In genomic region chr7:27446051-27446450, GRCm38 (mm10) we compare ENCODE assay signal across 8 mouse cellular contexts. TPM values are rescaled to one million over a fixed set of nuclear protein-coding genes. Genes with fewer than 3 reads are reported as not detected.
DNase-seq lines count a peak whose midpoint lies in the region; ATAC-seq and TF ChIP-seq lines count a peak whose summit lies in the region.

No protein-coding gene starts in this region.

- H3K9ac ChIP-seq in MEL (ENCODE audit: control insufficient read depth, low read depth, low read length, poor library complexity, severe bottlenecking) = peak overlapping the region; percentile 27
- peak overlapping the region; percentile 78 for H3K9ac ChIP-seq in embryonic facial prominence, embryonic 13.5 days
- H3K9ac ChIP-seq in intestine, postnatal 0 days (ENCODE audit: low read depth, low read length) = peak overlapping the region; percentile 46

- peak overlapping the region; percentile 91 for H3K27ac ChIP-seq in layer of hippocampus, adult 2 months
- H3K27ac ChIP-seq in MEL (ENCODE audit: control insufficient read depth, low read depth, low read length) = no peak overlapping the region
- no peak overlapping the region for H3K27ac ChIP-seq in embryonic facial prominence, embryonic 13.5 days
- H3K27ac ChIP-seq in intestine, postnatal 0 days (ENCODE audit: low read depth, low read length) = no peak overlapping the region
- peak overlapping the region; percentile 75 for H3K27ac ChIP-seq in olfactory bulb, adult 2 months (ENCODE audit: insufficient read depth, low read depth, low read length)

- TF ChIP-seq RAD21 in MEL (IDR thresholded peaks at IDR 0.05; ENCODE audit: low read depth, low read length) = no peak

- TF ChIP-seq CTCF in layer of hippocampus, adult 2 months (conservative IDR thresholded peaks at IDR 0.05) = no peak
- no peak for TF ChIP-seq CTCF in MEL (IDR thresholded peaks at IDR 0.05 in 2 of 3, conservative IDR thresholded peaks at IDR 0.05 in 1 of 3; ENCODE audit: control insufficient read depth in 1 of 3, insufficient read depth in 1 of 3, low read depth in 2 of 3, low read length in 3 of 3, poor library complexity in 1 of 3, severe bottlenecking in 1 of 3)
- no peak for TF ChIP-seq CTCF in intestine, postnatal 0 days (IDR thresholded peaks at IDR 0.05; ENCODE audit: low read depth)
- no peak for TF ChIP-seq CTCF in olfactory bulb, adult 2 months (IDR thresholded peaks at IDR 0.05; ENCODE audit: insufficient read depth, low read depth, low read length)

- H3K4me1 ChIP-seq in MEL (ENCODE audit: control insufficient read depth in 1 of 2, insufficient read depth in 2 of 2, low read length in 2 of 2) = peaks cover 4 to 19% of the 10 kb centered on the region in 2 experiments
- H3K4me1 ChIP-seq in embryonic facial prominence, embryonic 13.5 days = peaks cover 28% of the 10 kb centered on the region
- H3K4me1 ChIP-seq in intestine, postnatal 0 days (replicated peaks; ENCODE audit: control insufficient read depth, insufficient read depth, low read length) = no peaks in the 10 kb centered on the region; the same call in 1 of the 2 replicates
- peaks cover 3% of the 10 kb centered on the region; the same call in 1 of the 2 replicates for H3K4me1 ChIP-seq in olfactory bulb, adult 2 months (ENCODE audit: control insufficient read depth, insufficient read depth, low read length)

- H3K9me3 ChIP-seq in MEL (replicated peaks; ENCODE audit: insufficient read depth, low read length) = no peaks in the 10 kb centered on the region
- H3K9me3 ChIP-seq in embryonic facial prominence, embryonic 13.5 days = no peaks in the 10 kb centered on the region
- no peaks in the 10 kb centered on the region for H3K9me3 ChIP-seq in intestine, postnatal 0 days (ENCODE audit: control insufficient read depth)

- H3K79me2 ChIP-seq in MEL (ENCODE audit: control insufficient read depth, insufficient read depth, low read length, poor library complexity) = peaks cover 11% of the 10 kb centered on the region

- TF ChIP-seq EP300 in MEL (IDR thresholded peaks at IDR 0.05; ENCODE audit: low read depth in 1 of 2, low read length in 2 of 2) = no peak

- peaks cover 2 to 4% of the 10 kb centered on the region in 2 experiments; a peak in 3 of 4 replicates for H3K27me3 ChIP-seq in MEL (ENCODE audit: control insufficient read depth in 1 of 2, insufficient read depth in 2 of 2, low read length in 2 of 2)
- peaks cover 37% of the 10 kb centered on the region for H3K27me3 ChIP-seq in embryonic facial prominence, embryonic 13.5 days
- peaks cover 13% of the 10 kb centered on the region for H3K27me3 ChIP-seq in intestine, postnatal 0 days (replicated peaks; ENCODE audit: control insufficient read depth, insufficient read depth, low read length)

- no peak for TF ChIP-seq POLR2A in MEL (IDR thresholded peaks at IDR 0.05; ENCODE audit: control insufficient read depth in 1 of 2, insufficient read depth in 1 of 2, low read depth in 1 of 2, low read length in 2 of 2, poor library complexity in 1 of 2)
- TF ChIP-seq POLR2A in olfactory bulb, adult 2 months (IDR thresholded peaks at IDR 0.05; ENCODE audit: insufficient read depth, low read depth, low read length) = no peak

- peaks cover 0 to 14% of the 10 kb centered on the region in 2 experiments; a peak in 2 of 4 replicates for H3K36me3 ChIP-seq in MEL (ENCODE audit: control insufficient read depth in 1 of 2, insufficient read depth in 2 of 2, low read length in 2 of 2)
- H3K36me3 ChIP-seq in embryonic facial prominence, embryonic 13.5 days = no peaks in the 10 kb centered on the region
- H3K36me3 ChIP-seq in intestine, postnatal 0 days (ENCODE audit: control insufficient read depth, insufficient read depth) = no peaks in the 10 kb centered on the region

- DNase-seq in layer of hippocampus, adult 2 months (ENCODE audit: low spot score in 2 of 2) = no peak
- DNase-seq in layer of hippocampus, postnatal 14 days (ENCODE audit: low spot score in 2 of 2) = no peak
- no peak for DNase-seq in MEL (ENCODE audit: low read depth, low spot score)
- no peak for DNase-seq in spleen, adult 18-20 months
- no peak for DNase-seq in urinary bladder, postnatal 36 days (ENCODE audit: low spot score in 2 of 2)

- peak overlapping the region; percentile 67 for H3K4me3 ChIP-seq in layer of hippocampus, adult 2 months
- H3K4me3 ChIP-seq in MEL (ENCODE audit: control insufficient read depth in 1 of 2, insufficient read depth in 1 of 2, low read depth in 2 of 2, low read length in 2 of 2) = peak overlapping the region in 1 of 2 experiments; percentile 16; a peak in 1 of 4 replicates
- peak overlapping the region; percentile 62 for H3K4me3 ChIP-seq in embryonic facial prominence, embryonic 13.5 days
- H3K4me3 ChIP-seq in intestine, postnatal 0 days (ENCODE audit: low read depth, low read length) = peak overlapping the region; percentile 48
- peak overlapping the region; percentile 75 for H3K4me3 ChIP-seq in olfactory bulb, adult 2 months (ENCODE audit: insufficient read depth, low read depth, low read length)

- peak overlapping the region; percentile 98 for H3K4me2 ChIP-seq in embryonic facial prominence, embryonic 13.5 days
- H3K4me2 ChIP-seq in intestine, postnatal 0 days (replicated peaks; ENCODE audit: low read depth) = peak overlapping the region; percentile 89

- no peak for ATAC-seq in embryonic facial prominence, embryonic 13.5 days (ENCODE audit: insufficient number of reproducible peaks, insufficient read depth, low FRiP score, low TSS enrichment, low read depth)
- no peak for ATAC-seq in intestine, postnatal 0 days

- 2% methylated on average over 18 of the region's 18 CpGs for WGBS in embryonic facial prominence, embryonic 13.5 days
- 16% methylated on average over 17 of the region's 18 CpGs for WGBS in intestine, postnatal 0 days
- WGBS in olfactory bulb, adult 2 months = 5% methylated on average over 18 of the region's 18 CpGs

TF ChIP-seq in MEL, 35 proteins besides CTCF, POLR2A, EP300 and RAD21:
- no peak for TF ChIP-seq MXI1 (IDR thresholded peaks at IDR 0.05; ENCODE audit: low read depth, low read length)
- TF ChIP-seq RCOR1 (IDR thresholded peaks at IDR 0.05; ENCODE audit: low read depth, low read length) = no peak
- TF ChIP-seq TAL1 (IDR thresholded peaks at IDR 0.05; ENCODE audit: low read length) = no peak

RNA-seq across cellular contexts. Expression of gene Sptbn4, which starts 1.4 kb away (rescaled TPM):
- total RNA-seq in layer of hippocampus, adult 2 months (2021) = 100 to 1,000 TPM; 147 TPM
- 100 to 1,000 TPM; 108 to 123 TPM for total RNA-seq in layer of hippocampus, postnatal 14 days (2021)
- 0.19 and 0.36 TPM in 2 replicates for total RNA-seq in MEL (2012; rRNA removed)
- polyA plus RNA-seq in MEL (2012; ENCODE audit: insufficient read depth in 1 of 2, insufficient read length in 2 of 2, low read depth in 1 of 2, low replicate concordance in 2 of 2, missing spikeins in 1 of 2) = under 1 TPM in 1 of 2 experiments, not detected in 1; 0.68 TPM
- 0.56 and 0.73 TPM in 2 replicates for polyA plus RNA-seq in embryonic facial prominence, embryonic 13.5 days (2015; fragmentation: Nextera tagmentation; extraction: Ambion mirVana)
- 0.17 and 0.26 TPM in 2 replicates for polyA plus RNA-seq in intestine, postnatal 0 days (2015; fragmentation: Nextera tagmentation; extraction: Ambion mirVana)
- not detected in 2 replicates for polyA plus RNA-seq in olfactory bulb, adult 2 months (2012; ENCODE audit: insufficient read depth, insufficient read length, low replicate concordance, missing spikeins)

RNA-seq across cellular contexts. Expression of gene Blvrb, which starts 1.7 kb away (rescaled TPM):
- total RNA-seq in layer of hippocampus, adult 2 months (2021) = 10 to 100 TPM; 17.5 to 18.1 TPM
- total RNA-seq in layer of hippocampus, postnatal 14 days (2021) = 10 to 100 TPM; 15.6 to 15.8 TPM
- 183 and 245 TPM in 2 replicates for total RNA-seq in MEL (2012; rRNA removed)
- polyA plus RNA-seq in MEL (2012; ENCODE audit: insufficient read depth in 1 of 2, insufficient read length in 2 of 2, low read depth in 1 of 2, low replicate concordance in 2 of 2, missing spikeins in 1 of 2) = 100 to 1,000 TPM in 1 of 2 experiments, not detected in 1; 210 TPM
- polyA plus RNA-seq in embryonic facial prominence, embryonic 13.5 days (2015; fragmentation: Nextera tagmentation; extraction: Ambion mirVana) = 46.1 and 52.9 TPM in 2 replicates
- 60.4 and 67.3 TPM in 2 replicates for polyA plus RNA-seq in intestine, postnatal 0 days (2015; fragmentation: Nextera tagmentation; extraction: Ambion mirVana)
- not detected in 2 replicates for polyA plus RNA-seq in olfactory bulb, adult 2 months (2012; ENCODE audit: insufficient read depth, insufficient read length, low replicate concordance, missing spikeins)

RNA-seq across cellular contexts. Expression of gene Sertad3, which starts 27.5 kb away (rescaled TPM):
- 1 to 10 TPM; 3.3 to 3.8 TPM for total RNA-seq in layer of hippocampus, adult 2 months (2021)
- total RNA-seq in layer of hippocampus, postnatal 14 days (2021) = 1 to 10 TPM; 3.7 to 4.4 TPM
- 2.0 and 2.4 TPM in 2 replicates for total RNA-seq in MEL (2012; rRNA removed)
- 1 to 10 TPM in 1 of 2 experiments, not detected in 1; 6.7 TPM for polyA plus RNA-seq in MEL (2012; ENCODE audit: insufficient read depth in 1 of 2, insufficient read length in 2 of 2, low read depth in 1 of 2, low replicate concordance in 2 of 2, missing spikeins in 1 of 2)
- polyA plus RNA-seq in embryonic facial prominence, embryonic 13.5 days (2015; fragmentation: Nextera tagmentation; extraction: Ambion mirVana) = 33.6 and 38.2 TPM in 2 replicates
- 22.8 and 24.0 TPM in 2 replicates for polyA plus RNA-seq in intestine, postnatal 0 days (2015; fragmentation: Nextera tagmentation; extraction: Ambion mirVana)
- not detected in 2 replicates for polyA plus RNA-seq in olfactory bulb, adult 2 months (2012; ENCODE audit: insufficient read depth, insufficient read length, low replicate concordance, missing spikeins)

RNA-seq across cellular contexts. Expression of gene Sertad1, which starts 40.7 kb away (rescaled TPM):
- total RNA-seq in layer of hippocampus, adult 2 months (2021) = 10 to 100 TPM in 1 of 2 experiments, 1 to 10 TPM in 1; 6.3 to 10.8 TPM
- 1 to 10 TPM; 6.1 to 6.9 TPM for total RNA-seq in layer of hippocampus, postnatal 14 days (2021)
- 9.9 and 12.4 TPM in 2 replicates for total RNA-seq in MEL (2012; rRNA removed)
- polyA plus RNA-seq in MEL (2012; ENCODE audit: insufficient read depth in 1 of 2, insufficient read length in 2 of 2, low read depth in 1 of 2, low replicate concordance in 2 of 2, missing spikeins in 1 of 2) = 10 to 100 TPM in 1 of 2 experiments, not detected in 1; 10.6 TPM
- 34.7 and 40.1 TPM in 2 replicates for polyA plus RNA-seq in embryonic facial prominence, embryonic 13.5 days (2015; fragmentation: Nextera tagmentation; extraction: Ambion mirVana)
- 42.7 and 43.1 TPM in 2 replicates for polyA plus RNA-seq in intestine, postnatal 0 days (2015; fragmentation: Nextera tagmentation; extraction: Ambion mirVana)
- not detected in 2 replicates for polyA plus RNA-seq in olfactory bulb, adult 2 months (2012; ENCODE audit: insufficient read depth, insufficient read length, low replicate concordance, missing spikeins)

RNA-seq across cellular contexts. Expression of gene Prx, which starts 53.1 kb away (rescaled TPM):
- under 1 TPM; 0.38 to 0.39 TPM for total RNA-seq in layer of hippocampus, adult 2 months (2021)
- under 1 TPM; 0.65 to 0.98 TPM for total RNA-seq in layer of hippocampus, postnatal 14 days (2021)
- total RNA-seq in MEL (2012; rRNA removed) = 0.39 TPM in 2 replicates
- polyA plus RNA-seq in MEL (2012; ENCODE audit: insufficient read depth in 1 of 2, insufficient read length in 2 of 2, low read depth in 1 of 2, low replicate concordance in 2 of 2, missing spikeins in 1 of 2) = 1 to 10 TPM in 1 of 2 experiments, not detected in 1; 1.4 TPM
- polyA plus RNA-seq in embryonic facial prominence, embryonic 13.5 days (2015; fragmentation: Nextera tagmentation; extraction: Ambion mirVana) = 5.8 and 6.3 TPM in 2 replicates
- polyA plus RNA-seq in intestine, postnatal 0 days (2015; fragmentation: Nextera tagmentation; extraction: Ambion mirVana) = 1.3 and 1.4 TPM in 2 replicates
- polyA plus RNA-seq in olfactory bulb, adult 2 months (2012; ENCODE audit: insufficient read depth, insufficient read length, low replicate concordance, missing spikeins) = not detected in 2 replicates

Comparison
In these comparisons a context has a peak if more than half of its experiments do, and no peak if none do; other contexts are left out.
1. H3K27ac ChIP-seq: peak in layer of hippocampus, adult 2 months (single experiment) and olfactory bulb, adult 2 months (single experiment); none in MEL (single experiment), embryonic facial prominence, embryonic 13.5 days (single experiment) and intestine, postnatal 0 days (single experiment).
2. H3K9ac ChIP-seq: peak in every context shown above with its lines; median percentile 78 in embryonic facial prominence, embryonic 13.5 days; 46 in intestine, postnatal 0 days; 27 in MEL.